Mouse (Mus musculus) kidney, postnatal 4 days (tissue): ENCODE measurements around the gene Resf1.
"Not testable (repeated sequence)": the region's sequence is repeated elsewhere in the genome, so short reads cannot be mapped to it uniquely, and the experiment has no call there.

Source experiments
- DNase-seq, 2 experiments: peaks; one replicate each; pipeline ENCODE4 v3.0.0; 2021; ENCODE audit warnings: mixed read lengths in 2 of 2

Gene Resf1

GRCm38 (mm10) chr6:149308956-149309932, at the start of gene Resf1:
Gene Resf1, plus strand, starts transcription at chr6:149309414.
- peak; percentile 90 to 94 for DNase-seq

GRCm38 (mm10) chr6:149260801-149261239, 48.4 kb upstream of the Resf1 start:
- no peak for DNase-seq

GRCm38 (mm10) chr6:149267951-149268350, 41.3 kb upstream of the Resf1 start:
- DNase-seq: no peak

- no peak for DNase-seq
These were observed 30.9 kb upstream of the Resf1 start for GRCm38 (mm10) chr6:149278248-149278731.

- DNase-seq: no peak
These were observed 30.3 kb upstream of the Resf1 start for GRCm38 (mm10) chr6:149278866-149279265.

GRCm38 (mm10) chr6:149280511-149280910, 28.7 kb upstream of the Resf1 start:
- DNase-seq: no peak

GRCm38 (mm10) chr6:149288190-149288589, 21.0 kb upstream of the Resf1 start:
- DNase-seq: not testable (repeated sequence)

GRCm38 (mm10) chr6:149303231-149303630, 6.0 kb upstream of the Resf1 start:
- not testable (repeated sequence) for DNase-seq

GRCm38 (mm10) chr6:149307092-149307491, 2.1 kb upstream of the Resf1 start:
- no peak for DNase-seq

GRCm38 (mm10) chr6:149307801-149308200, 1.4 kb upstream of the Resf1 start:
- no peak for DNase-seq

GRCm38 (mm10) chr6:149310226-149310625, 1.0 kb downstream of the Resf1 start:
- DNase-seq: no peak

GRCm38 (mm10) chr6:149311044-149311443, 1.8 kb downstream of the Resf1 start:
- no peak for DNase-seq

GRCm38 (mm10) chr6:149311778-149312177, 2.6 kb downstream of the Resf1 start:
- no peak for DNase-seq

GRCm38 (mm10) chr6:149312221-149312620, 3.0 kb downstream of the Resf1 start:
- DNase-seq: no peak

- DNase-seq: no peak
These were observed 5.7 kb downstream of the Resf1 start for GRCm38 (mm10) chr6:149314918-149315317.

GRCm38 (mm10) chr6:149323523-149324241, 14.5 kb downstream of the Resf1 start:
- no peak for DNase-seq

GRCm38 (mm10) chr6:149324242-149324633, 15.0 kb downstream of the Resf1 start:
- no peak for DNase-seq

GRCm38 (mm10) chr6:149329071-149329470, 19.9 kb downstream of the Resf1 start:
- no peak for DNase-seq

GRCm38 (mm10) chr6:149330332-149330731, 21.1 kb downstream of the Resf1 start:
- DNase-seq: no peak

- no peak for DNase-seq
These were observed 23.8 kb downstream of the Resf1 start for GRCm38 (mm10) chr6:149333036-149333435.

- no peak for DNase-seq
These were observed 28.8 kb downstream of the Resf1 start for GRCm38 (mm10) chr6:149337990-149338389.

GRCm38 (mm10) chr6:149338622-149339021, 29.4 kb downstream of the Resf1 start:
- DNase-seq: no peak

GRCm38 (mm10) chr6:149343802-149344201, 34.6 kb downstream of the Resf1 start:
- DNase-seq: peak in 1 of 2 experiments; percentile 28
